Mouse (Mus musculus) heart, embryonic 15.5 days (tissue): ENCODE measurements around the gene Acacb. TPM values are rescaled to one million over a fixed set of nuclear protein-coding genes. Genes with fewer than 3 reads are reported as not detected.

Experiments
- ATAC-seq: fragments of 200-750 bp; cut with Nextera tagmentation; replicated peaks from 2 replicates; pipeline ENCODE4 v1.8.0; 2017; ENCODE audit warnings: low read depth, moderate TSS enrichment; ENCODE audit not compliant: insufficient number of reproducible peaks, insufficient read depth, low FRiP score
- H3K27ac ChIP-seq: fragments of 300-500 bp; sonication (generic); 2 replicates; pipeline ENCODE4 v1.5.1; 2015; ENCODE audit warnings: mild to moderate bottlenecking, inconsistent platforms
- H3K27me3 ChIP-seq: fragments of 300-500 bp; sonication (generic); 2 replicates; pipeline ENCODE4 v1.6.1; 2015; ENCODE audit warnings: inconsistent platforms
- H3K36me3 ChIP-seq: fragments of 300-500 bp; sonication (generic); 2 replicates; pipeline ENCODE4 v1.6.1; 2015; ENCODE audit warnings: mild to moderate bottlenecking, inconsistent platforms
- H3K4me1 ChIP-seq: fragments of 300-500 bp; sonication (generic); replicated peaks from 2 replicates; pipeline ENCODE4 v1.6.1; 2015; ENCODE audit warnings: inconsistent platforms
- H3K4me2 ChIP-seq: fragments of 300-500 bp; sonication (generic); 2 replicates; pipeline ENCODE4 v1.6.1; 2015; ENCODE audit warnings: inconsistent platforms, mild to moderate bottlenecking, moderate library complexity
- H3K4me3 ChIP-seq: fragments of 300-500 bp; sonication (generic); 2 replicates; pipeline ENCODE4 v1.5.1; 2015; ENCODE audit warnings: mild to moderate bottlenecking, inconsistent platforms
- H3K9ac ChIP-seq: fragments of 300-500 bp; sonication (generic); 2 replicates; pipeline ENCODE4 v1.6.1; 2015; ENCODE audit warnings: mild to moderate bottlenecking, inconsistent platforms
- H3K9me3 ChIP-seq: fragments of 300-500 bp; sonication (generic); replicated peaks from 2 replicates; pipeline ENCODE4 v1.6.1; 2016; ENCODE audit warnings: inconsistent platforms
- WGBS: fragments of 180-500 bp; shearing (Covaris S2); methylation state at CpG from one replicate; pipeline ENCODE4 v1.1.7; 2015; ENCODE audit warnings: mixed read lengths; 5-methylcytosine and 5-hydroxymethylcytosine counted together
- polyA plus RNA-seq: library from polyadenylated mRNA; unstranded; fragments of >200 nt; fragmentation: Nextera tagmentation; extraction: Ambion mirVana; gene quantifications from 2 replicates; pipeline ENCODE4 v1.2.1, GENCODE M21; 2015

The Acacb gene
- polyA plus RNA-seq, 1 experiment from 2014 or later: 11.3 TPM

DNA sequence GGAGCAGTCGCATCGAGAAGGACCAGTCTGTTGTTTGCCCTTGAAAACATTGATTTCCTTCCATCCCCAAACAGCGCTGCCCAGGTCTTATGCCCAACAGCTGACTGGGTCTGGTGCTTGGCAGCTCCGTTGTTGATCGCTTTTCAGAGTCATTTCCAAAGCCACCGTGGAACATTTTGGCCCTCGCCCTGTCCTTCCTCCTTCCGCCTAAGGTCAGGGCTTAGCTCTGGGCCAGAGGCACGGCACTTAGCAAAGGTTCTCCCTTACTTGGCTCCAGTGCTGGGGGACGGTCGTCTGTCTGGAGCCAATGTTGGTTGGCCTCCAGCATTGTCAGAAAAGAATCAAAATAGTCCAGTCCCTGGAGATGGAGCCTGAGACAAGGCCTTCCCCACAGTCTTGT, 33.2 kb downstream of the Acacb start:
- no peak overlapping the region for H3K4me2 ChIP-seq
- H3K4me1 ChIP-seq: peaks cover 23% of the 10 kb centered on the region
- peaks cover 2% of the 10 kb centered on the region; the same call in 1 of the 2 replicates for H3K36me3 ChIP-seq
- no peak overlapping the region for H3K9ac ChIP-seq
- no peak for ATAC-seq
- H3K27ac ChIP-seq: no peak overlapping the region
- H3K4me3 ChIP-seq: no peak overlapping the region
- no peaks in the 10 kb centered on the region for H3K9me3 ChIP-seq
- WGBS: 80% methylated on average over 11 of the region's 11 CpGs
- H3K27me3 ChIP-seq: no peaks in the 10 kb centered on the region

DNA sequence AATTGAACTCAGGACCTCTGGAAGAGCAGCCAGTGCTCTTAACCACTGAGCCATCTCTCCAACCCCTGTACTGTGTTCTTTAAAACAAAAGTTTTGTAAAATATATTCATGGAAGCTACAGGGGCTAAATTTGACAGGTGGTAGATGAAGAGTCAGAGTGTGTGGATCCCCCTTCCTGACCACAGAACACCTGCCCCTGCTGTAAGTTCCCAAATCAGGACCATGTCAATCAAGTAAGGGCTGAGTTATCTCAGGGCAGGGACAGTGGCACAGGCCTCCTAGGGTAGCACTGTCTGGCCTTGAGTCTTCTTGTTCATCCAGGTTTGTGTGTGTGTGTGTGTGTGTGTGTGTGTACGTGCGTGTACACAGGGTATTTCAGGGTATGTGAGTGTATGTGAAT, 37.2 kb downstream of the Acacb start:
- H3K36me3 ChIP-seq: peaks cover 15% of the 10 kb centered on the region
- no peak overlapping the region for H3K4me3 ChIP-seq
- H3K4me1 ChIP-seq: peaks cover 17% of the 10 kb centered on the region
- no peaks in the 10 kb centered on the region for H3K9me3 ChIP-seq
- H3K9ac ChIP-seq: no peak overlapping the region
- WGBS: 92% methylated on average over 2 of the region's 2 CpGs
- H3K27me3 ChIP-seq: no peaks in the 10 kb centered on the region
- ATAC-seq: no peak
- H3K27ac ChIP-seq: no peak overlapping the region
- H3K4me2 ChIP-seq: no peak overlapping the region

DNA sequence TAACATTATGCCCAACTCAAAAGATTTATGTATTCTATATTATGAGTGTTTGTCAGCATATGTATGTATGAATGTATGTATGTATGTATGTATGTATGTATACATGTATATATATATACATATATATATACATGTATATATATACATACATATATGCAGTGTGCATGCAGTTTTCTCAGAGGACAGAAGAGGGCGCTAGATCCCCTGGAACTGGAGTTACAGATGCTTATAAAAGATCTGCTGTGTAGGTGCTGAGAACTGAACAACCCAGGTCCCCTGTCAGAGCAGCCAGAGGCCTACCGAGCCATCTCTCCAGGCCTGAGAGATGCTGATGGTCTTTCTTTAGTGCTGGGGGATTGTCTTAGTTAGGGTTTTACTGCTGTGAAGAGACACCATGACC, 40.8 kb downstream of the Acacb start:
- H3K4me1 ChIP-seq: peaks cover 14% of the 10 kb centered on the region
- no peaks in the 10 kb centered on the region for H3K27me3 ChIP-seq
- ATAC-seq: no peak
- WGBS: 74% methylated on average over 2 of the region's 2 CpGs
- peaks cover 35% of the 10 kb centered on the region for H3K36me3 ChIP-seq
- no peaks in the 10 kb centered on the region for H3K9me3 ChIP-seq
- no peak overlapping the region for H3K4me3 ChIP-seq
- no peak overlapping the region for H3K27ac ChIP-seq
- H3K9ac ChIP-seq: no peak overlapping the region
- H3K4me2 ChIP-seq: no peak overlapping the region

DNA sequence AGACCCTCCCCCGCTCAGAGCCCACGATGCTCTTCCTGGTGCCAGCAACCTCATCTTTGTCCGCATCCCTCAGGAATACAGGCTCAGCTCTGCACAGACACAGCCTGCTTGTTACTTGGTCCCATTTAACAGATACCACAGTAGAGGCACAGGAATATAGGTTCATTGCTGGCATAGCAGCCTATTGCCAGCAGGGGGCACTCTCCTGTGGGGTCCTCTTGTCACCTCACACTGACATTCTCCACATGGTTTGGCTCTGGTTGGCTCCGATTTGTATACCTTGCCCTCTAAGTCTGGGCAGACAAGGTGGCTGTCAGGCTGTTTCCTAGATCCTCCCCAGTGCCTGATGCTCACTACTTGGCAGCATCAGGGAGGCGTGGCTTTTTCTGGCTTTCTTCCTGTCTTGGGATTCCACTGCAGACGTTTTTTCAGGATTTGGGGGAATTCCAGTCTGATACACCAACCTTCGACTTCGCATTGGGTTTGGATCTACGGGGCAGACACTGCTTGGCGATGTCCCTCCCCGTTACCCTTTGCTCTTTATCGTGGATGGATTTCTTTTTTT, 42.6 kb downstream of the Acacb start:
- Histone ChIP-seq H3K9ac (no peak overlapping the region), H3K27me3 (no peaks in the 10 kb centered on the region), H3K4me1 (peaks cover 14% of the 10 kb centered on the region), H3K36me3 (peaks cover 44% of the 10 kb centered on the region), H3K4me3 (no peak overlapping the region), H3K9me3 (no peaks in the 10 kb centered on the region), H3K27ac (no peak overlapping the region), H3K4me2 (no peak overlapping the region)
- 72% methylated on average over 12 of the region's 12 CpGs for WGBS
- no peak for ATAC-seq

DNA sequence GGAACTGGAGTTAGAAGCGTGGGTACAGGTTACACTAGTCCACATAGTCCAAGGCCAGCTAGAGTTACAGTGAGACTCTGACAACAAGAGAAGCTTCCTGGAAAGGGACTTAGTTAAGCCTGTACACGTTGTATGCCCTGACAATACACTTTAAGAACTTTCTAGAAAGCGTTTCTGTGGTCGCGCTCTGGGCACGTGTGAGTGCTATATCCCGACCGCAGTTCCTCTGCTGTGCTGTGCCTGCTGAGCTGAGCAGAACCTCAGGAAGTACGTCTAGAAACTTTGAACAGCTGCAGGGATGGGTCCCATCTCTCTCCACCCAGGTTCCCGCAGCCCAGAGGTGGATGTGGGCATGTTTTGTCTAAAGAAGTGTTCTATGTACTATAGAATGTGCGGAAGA, 47.8 kb downstream of the Acacb start:
- WGBS: 84% methylated on average over 11 of the region's 11 CpGs
- H3K4me2 ChIP-seq: no peak overlapping the region
- no peak overlapping the region for H3K9ac ChIP-seq
- no peaks in the 10 kb centered on the region for H3K9me3 ChIP-seq
- H3K27me3 ChIP-seq: no peaks in the 10 kb centered on the region
- H3K36me3 ChIP-seq: peaks cover 34% of the 10 kb centered on the region
- H3K4me1 ChIP-seq: no peaks in the 10 kb centered on the region
- no peak overlapping the region for H3K4me3 ChIP-seq
- no peak overlapping the region for H3K27ac ChIP-seq
- no peak for ATAC-seq

DNA sequence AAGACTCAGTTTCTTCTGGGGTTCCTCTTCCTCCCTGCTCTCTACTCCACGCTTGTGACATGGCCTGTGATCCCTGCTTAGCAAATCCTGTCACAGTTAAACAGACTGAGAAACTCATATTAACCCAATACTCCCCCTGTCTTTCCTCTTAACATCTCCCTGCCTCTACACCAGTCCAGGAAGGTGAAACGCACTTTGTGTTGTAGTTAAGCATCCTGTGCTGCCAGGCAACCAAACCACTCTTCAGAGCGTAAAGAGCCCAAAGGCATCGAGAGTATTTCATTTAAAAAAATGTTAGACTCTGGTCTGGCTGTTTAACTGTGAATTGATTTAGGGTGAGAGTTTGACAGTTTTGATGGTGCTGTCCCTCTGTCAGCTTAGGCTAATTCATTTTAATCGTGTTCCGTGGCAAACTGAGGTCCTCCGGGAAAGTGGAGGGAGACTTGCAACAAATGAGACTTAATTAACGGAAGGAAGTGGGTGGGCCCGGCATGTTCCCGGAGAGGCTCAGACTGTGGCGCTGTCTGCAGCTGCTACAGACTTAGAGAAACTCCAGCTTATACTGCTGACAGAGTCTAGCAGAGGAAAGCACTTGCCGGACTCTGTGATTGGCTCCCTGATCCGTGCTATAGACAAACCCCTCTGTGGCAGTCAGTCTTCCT, 52.9 kb downstream of the Acacb start:
- 30% methylated on average over 13 of the region's 13 CpGs for WGBS
- peak overlapping the region; percentile 35; the same call in 1 of the 2 replicates for H3K27ac ChIP-seq
- H3K4me1 ChIP-seq: peaks cover 3% of the 10 kb centered on the region; the same call in 1 of the 2 replicates
- H3K4me2 ChIP-seq: peak overlapping the region; percentile 35; the same call in 1 of the 2 replicates
- no peaks in the 10 kb centered on the region for H3K9me3 ChIP-seq
- peaks cover 23% of the 10 kb centered on the region for H3K36me3 ChIP-seq
- no peak overlapping the region for H3K4me3 ChIP-seq
- no peak overlapping the region for H3K9ac ChIP-seq
- H3K27me3 ChIP-seq: no peaks in the 10 kb centered on the region
- ATAC-seq: peak; percentile 69; the same call in 1 of the 2 replicates

DNA sequence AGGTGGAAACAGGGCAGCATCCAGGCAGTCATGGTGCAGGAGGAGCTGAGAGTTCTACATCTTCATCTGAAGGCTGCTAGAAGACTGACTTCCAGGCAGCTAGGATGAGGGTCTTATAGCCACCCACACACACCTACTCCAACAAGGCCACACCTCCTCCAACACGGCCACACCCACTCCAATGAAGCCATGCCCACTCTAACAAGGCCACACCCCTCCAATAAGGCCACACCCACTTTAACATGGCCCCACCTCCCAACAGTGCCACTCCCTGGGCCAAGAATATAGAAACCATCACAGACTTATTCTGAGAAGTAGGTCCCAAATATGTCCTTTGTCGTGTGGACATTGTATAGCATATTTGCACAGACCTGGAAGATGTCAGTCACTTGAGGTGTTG, 59.8 kb downstream of the Acacb start:
- ATAC-seq: no peak
- H3K27ac ChIP-seq: no peak overlapping the region
- no peaks in the 10 kb centered on the region for H3K9me3 ChIP-seq
- no peak overlapping the region for H3K9ac ChIP-seq
- 75% methylated on average over 2 of the region's 2 CpGs for WGBS
- H3K4me2 ChIP-seq: no peak overlapping the region
- H3K36me3 ChIP-seq: peaks cover 57% of the 10 kb centered on the region
- no peak overlapping the region for H3K4me3 ChIP-seq
- no peaks in the 10 kb centered on the region for H3K27me3 ChIP-seq
- H3K4me1 ChIP-seq: no peaks in the 10 kb centered on the region

DNA sequence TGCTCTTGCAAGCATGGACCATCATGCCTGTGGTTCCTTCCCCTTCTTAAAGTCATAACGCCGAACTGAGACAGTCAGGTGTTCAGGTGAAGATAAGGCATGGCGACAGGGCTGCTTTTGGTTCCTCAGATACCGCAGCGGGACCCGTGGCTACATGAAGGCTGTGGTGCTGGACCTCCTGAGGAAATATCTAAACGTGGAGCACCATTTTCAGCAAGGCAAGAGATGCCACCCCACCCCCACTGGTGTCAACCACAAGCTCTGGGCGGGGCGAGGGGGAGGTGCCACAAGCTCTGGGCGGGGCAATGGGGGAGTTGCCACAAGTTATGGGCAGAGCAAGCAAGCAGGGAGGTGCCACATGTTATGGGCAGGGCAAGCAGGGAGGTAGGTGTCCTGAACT, 66.8 kb downstream of the Acacb start:
- no peak overlapping the region for H3K4me3 ChIP-seq
- H3K9me3 ChIP-seq: no peaks in the 10 kb centered on the region
- WGBS: 53% methylated on average over 10 of the region's 10 CpGs
- peaks cover 51% of the 10 kb centered on the region for H3K36me3 ChIP-seq
- ATAC-seq: no peak
- no peak overlapping the region for H3K27ac ChIP-seq
- no peaks in the 10 kb centered on the region for H3K27me3 ChIP-seq
- H3K4me2 ChIP-seq: no peak overlapping the region
- H3K4me1 ChIP-seq: no peaks in the 10 kb centered on the region
- no peak overlapping the region for H3K9ac ChIP-seq

DNA sequence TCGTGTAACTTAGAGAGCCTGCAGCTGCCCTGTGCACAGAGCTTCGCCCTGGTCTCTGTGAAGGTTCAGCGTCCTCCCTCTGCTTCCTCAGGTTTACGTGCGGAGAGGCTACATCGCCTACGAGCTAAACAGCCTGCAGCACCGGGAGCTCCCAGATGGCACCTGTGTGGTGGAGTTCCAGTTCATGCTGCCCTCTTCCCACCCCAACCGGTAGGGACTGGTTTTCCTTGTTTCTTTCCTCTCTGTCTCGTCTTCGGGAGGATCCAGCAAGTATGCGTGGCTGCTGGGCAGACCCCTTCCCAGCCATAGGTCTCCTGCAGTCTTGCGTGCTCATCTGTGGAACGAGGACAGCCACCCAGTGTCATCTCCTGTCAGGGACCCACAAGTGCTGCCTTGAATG, 72.4 kb downstream of the Acacb start:
- H3K9me3 ChIP-seq: no peaks in the 10 kb centered on the region
- no peak overlapping the region for H3K9ac ChIP-seq
- H3K27me3 ChIP-seq: no peaks in the 10 kb centered on the region
- 79% methylated on average over 14 of the region's 14 CpGs for WGBS
- H3K27ac ChIP-seq: no peak overlapping the region
- H3K4me2 ChIP-seq: no peak overlapping the region
- no peak for ATAC-seq
- H3K4me1 ChIP-seq: no peaks in the 10 kb centered on the region
- H3K4me3 ChIP-seq: no peak overlapping the region
- peaks cover 43% of the 10 kb centered on the region for H3K36me3 ChIP-seq

DNA sequence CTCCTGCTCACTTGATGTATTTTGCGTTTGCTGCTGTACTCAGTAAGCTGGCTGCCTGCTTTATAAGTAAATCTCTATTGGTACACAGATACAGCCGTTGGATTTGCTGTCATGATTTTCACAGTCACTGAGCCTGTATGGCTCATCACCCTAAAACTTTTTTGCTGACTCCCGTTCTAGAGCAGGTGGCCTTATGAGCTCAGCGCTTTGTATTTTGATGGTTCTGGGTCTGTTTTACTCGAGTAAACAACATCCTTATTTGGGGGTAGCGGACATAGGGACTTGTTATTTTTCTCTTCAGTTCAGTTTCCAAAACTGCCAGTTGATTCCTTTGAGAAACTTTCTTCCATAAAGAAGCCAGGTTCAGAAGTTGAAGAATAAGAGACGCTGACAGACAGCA, 79.7 kb downstream of the Acacb start:
- Histone ChIP-seq H3K27me3 (no peaks in the 10 kb centered on the region), H3K4me3 (no peak overlapping the region), H3K4me2 (no peak overlapping the region), H3K9me3 (peaks cover 8% of the 10 kb centered on the region; the same call in 1 of the 2 replicates), H3K4me1 (no peaks in the 10 kb centered on the region), H3K9ac (no peak overlapping the region), H3K36me3 (peaks cover 76% of the 10 kb centered on the region), H3K27ac (no peak overlapping the region)
- WGBS: 94% methylated on average over 7 of the region's 7 CpGs
- ATAC-seq: no peak

DNA sequence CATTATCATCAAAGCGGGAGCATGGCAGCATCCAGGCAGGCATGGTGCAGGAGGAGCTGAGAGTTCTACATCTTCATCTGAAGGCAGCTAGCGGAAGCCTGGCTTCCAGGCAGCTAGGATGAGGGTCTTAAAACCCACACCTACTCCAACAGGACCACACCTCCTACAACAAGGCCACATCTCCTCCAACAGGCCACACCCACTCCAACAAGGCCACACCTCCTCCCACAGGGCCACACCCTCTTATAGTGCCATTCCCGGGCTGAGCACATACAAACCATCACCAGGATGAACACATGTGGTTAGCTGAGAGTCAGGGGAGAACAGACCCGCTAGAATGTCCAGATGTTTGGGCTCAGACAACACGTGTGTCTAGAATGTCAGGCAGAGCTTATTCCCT, 82.6 kb downstream of the Acacb start:
- Histone ChIP-seq H3K4me1 (no peaks in the 10 kb centered on the region), H3K9me3 (peaks cover 8% of the 10 kb centered on the region; the same call in 1 of the 2 replicates), H3K4me3 (no peak overlapping the region), H3K4me2 (no peak overlapping the region), H3K9ac (no peak overlapping the region), H3K27me3 (no peaks in the 10 kb centered on the region), H3K36me3 (peaks cover 79% of the 10 kb centered on the region), H3K27ac (no peak overlapping the region)
- WGBS: 72% methylated on average over 5 of the region's 5 CpGs
- ATAC-seq: no peak

DNA sequence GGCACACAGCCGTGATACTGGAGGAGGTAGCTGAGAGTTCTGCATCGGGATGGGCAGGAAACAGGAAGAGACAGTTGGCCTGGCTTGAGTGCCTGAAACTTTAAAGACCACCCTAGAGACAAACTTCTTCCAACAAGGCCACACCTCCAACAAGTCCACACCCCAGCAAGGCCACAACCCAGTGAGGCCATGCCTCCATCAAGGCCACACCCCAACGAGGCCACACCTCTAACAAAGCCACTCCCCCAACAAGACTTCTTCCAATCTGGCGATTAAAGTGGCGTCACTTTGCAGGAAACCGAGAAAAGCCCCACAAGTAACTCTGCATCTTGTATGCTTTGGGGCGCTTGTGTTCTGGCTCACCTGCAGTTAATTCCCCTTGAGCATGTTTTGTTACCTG, 92.6 kb downstream of the Acacb start:
- ATAC-seq: no peak
- Histone ChIP-seq H3K36me3 (peaks cover 19% of the 10 kb centered on the region; the same call in 1 of the 2 replicates), H3K4me2 (no peak overlapping the region), H3K9me3 (no peaks in the 10 kb centered on the region), H3K9ac (no peak overlapping the region), H3K4me3 (no peak overlapping the region), H3K27ac (no peak overlapping the region), H3K27me3 (no peaks in the 10 kb centered on the region), H3K4me1 (no peaks in the 10 kb centered on the region)
- 28% methylated on average over 7 of the region's 7 CpGs for WGBS
